Mouse (Mus musculus): Measurements from ENCODE around the gene Clba1.
"Not testable (repeated sequence)": the region's sequence is repeated elsewhere in the genome, so short reads cannot be mapped to it uniquely, and the experiment has no call there.

Gene Clba1

GRCm38 (mm10) chr12:112816294-112816693 lies 7.6 kb downstream of the Clba1 start:
- intact Hi-C loops (cut with DNase I) = no loop called here

GRCm38 (mm10) chr12:112816866-112817265 lies 8.1 kb downstream of the Clba1 start:
- intact Hi-C loops (cut with DNase I) = not testable (repeated sequence)

- intact Hi-C loops (cut with DNase I) = no loop called here
These were observed 10.4 kb downstream of the Clba1 start for GRCm38 (mm10) chr12:112819057-112819662.

- intact Hi-C loops (cut with DNase I) = no loop called here
These were observed 11.8 kb downstream of the Clba1 start for GRCm38 (mm10) chr12:112820401-112820999.

- intact Hi-C loops (cut with DNase I) = no loop called here
These were observed 12.5 kb downstream of the Clba1 start for GRCm38 (mm10) chr12:112821216-112821615.

- intact Hi-C loops (cut with DNase I) = no loop called here
These were observed 13.2 kb downstream of the Clba1 start for GRCm38 (mm10) chr12:112821974-112822373.

- intact Hi-C loops (cut with DNase I) = no loop called here
These were observed 13.9 kb downstream of the Clba1 start for GRCm38 (mm10) chr12:112822676-112823075.

GRCm38 (mm10) chr12:112823221-112823620 lies 14.5 kb downstream of the Clba1 start:
- intact Hi-C loops (cut with DNase I) = no loop called here

GRCm38 (mm10) chr12:112825901-112826300 lies 17.2 kb downstream of the Clba1 start:
- intact Hi-C loops (cut with DNase I) = no loop called here

- intact Hi-C loops (cut with DNase I) = no loop called here
These were observed 19.9 kb downstream of the Clba1 start for GRCm38 (mm10) chr12:112828501-112829243.

- intact Hi-C loops (cut with DNase I) = no loop called here
These were observed 20.6 kb downstream of the Clba1 start, which contains the start of gene Cdca4 for GRCm38 (mm10) chr12:112829244-112829864. TSS of gene Cdca4 (minus strand) at chr12:112829423.

- intact Hi-C loops (cut with DNase I) = no loop called here
These were observed 21.4 kb downstream of the Clba1 start for GRCm38 (mm10) chr12:112830141-112830540.

GRCm38 (mm10) chr12:112830570-112830969 lies 21.8 kb downstream of the Clba1 start:
- intact Hi-C loops (cut with DNase I) = no loop called here

- intact Hi-C loops (cut with DNase I) = no loop called here
These were observed 23.7 kb downstream of the Clba1 start for GRCm38 (mm10) chr12:112832411-112832810.

GRCm38 (mm10) chr12:112833527-112833926 lies 24.8 kb downstream of the Clba1 start:
- intact Hi-C loops (cut with DNase I) = no loop called here

GRCm38 (mm10) chr12:112835046-112835445 lies 26.3 kb downstream of the Clba1 start:
- intact Hi-C loops (cut with DNase I) = no loop called here

GRCm38 (mm10) chr12:112840209-112841086 lies 31.7 kb downstream of the Clba1 start:
- intact Hi-C loops (cut with DNase I) = no loop called here

- intact Hi-C loops (cut with DNase I) = not testable (repeated sequence)
These were observed 32.7 kb downstream of the Clba1 start for GRCm38 (mm10) chr12:112841338-112841892.

GRCm38 (mm10) chr12:112842128-112842527 lies 33.4 kb downstream of the Clba1 start:
- intact Hi-C loops (cut with DNase I) = loop anchor here (2.0 kb wide), 2 partner anchors 41 to 95 kb away; no protein-coding TSS in a partner anchor

- intact Hi-C loops (cut with DNase I) = loop anchor here (2.0 kb wide), 2 partner anchors 43 to 97 kb away; no protein-coding TSS in a partner anchor
These were observed 35.1 kb downstream of the Clba1 start for GRCm38 (mm10) chr12:112843803-112844202.

Data from adrenal gland (tissue).